Mouse (Mus musculus) G1E (cell line): ENCODE measurements around the gene Ppa1. TPM values are rescaled to one million over a fixed set of nuclear protein-coding genes. Genes with fewer than 3 reads are reported as not detected.

Source experiments
- ATAC-seq: 2 replicates; pipeline ENCODE4 v1.8.0; 2016; ENCODE audit warnings: mild to moderate bottlenecking; ENCODE audit not compliant: insufficient number of reproducible peaks, poor library complexity, low FRiP score, severe bottlenecking; ENCODE audit errors: extremely low read depth
- DNase-seq: peaks from one replicate; pipeline ENCODE4 v3.0.0; 2012; ENCODE audit warnings: low spot score
- H3K27me3 ChIP-seq: 2 replicates; pipeline ENCODE4 v1.6.1; 2012; ENCODE audit warnings: mild to moderate bottlenecking, low read length, inconsistent platforms; ENCODE audit not compliant: insufficient read depth
- H3K36me3 ChIP-seq: replicated peaks from 2 replicates; pipeline ENCODE3; 2012; ENCODE audit warnings: mild to moderate bottlenecking, inconsistent platforms
- H3K4me1 ChIP-seq: 2 replicates; pipeline ENCODE4 v1.6.1; 2012; ENCODE audit warnings: low read depth, low read length, inconsistent platforms, mixed read lengths; ENCODE audit not compliant: insufficient read depth
- H3K4me3 ChIP-seq: 2 replicates; pipeline ENCODE4 v1.5.1; 2012; ENCODE audit warnings: low read depth, mild to moderate bottlenecking, inconsistent platforms, low read length, moderate library complexity, mixed read lengths
- H3K9me3 ChIP-seq: replicated peaks from 2 replicates; pipeline ENCODE4 v1.6.1; 2012; ENCODE audit warnings: inconsistent platforms
- CTCF ChIP-seq: IDR thresholded peaks from 2 replicates; pipeline ENCODE4 v1.5.1; 2012; ENCODE audit warnings: low read depth, low read length, inconsistent platforms, mixed read lengths
- GATA1 ChIP-seq: IDR thresholded peaks from 2 replicates; pipeline ENCODE4 v1.6.1; 2012; ENCODE audit warnings: borderline replicate concordance, low read length, inconsistent platforms, mixed read lengths
- GATA2 ChIP-seq: IDR thresholded peaks from 2 replicates; pipeline ENCODE4 v1.6.1; 2012; ENCODE audit warnings: low read depth, low read length, inconsistent platforms, borderline replicate concordance
- POLR2AphosphoS5 ChIP-seq: IDR thresholded peaks from 2 replicates; pipeline ENCODE4 v1.6.1; 2012; ENCODE audit warnings: low read depth, low read length, inconsistent platforms; ENCODE audit not compliant: insufficient replicate concordance
- TAL1 ChIP-seq: conservative IDR thresholded peaks from 2 replicates; pipeline ENCODE4 v1.6.1; 2012; ENCODE audit warnings: low read depth, low read length, inconsistent platforms, mixed read lengths
- polyA plus RNA-seq: library from polyadenylated mRNA; stranded (reverse); fragments of >175 nt; gene quantifications from 2 replicates; pipeline ENCODE4 v1.2.3, GENCODE M21; 2012
- total RNA-seq, 2 experiments: library from RNA; stranded (forward) in 1 of 2; stranded (reverse) in 1 of 2; fragments of 200-1000 nt in 1 of 2; fragments of >200 nt in 1 of 2; fragmentation: Nextera tagmentation in 1 of 2; gene quantifications; 2 replicates each; pipeline ENCODE4 v1.2.3; 2014 to 2017

Ppa1 gene
- total and polyA plus RNA-seq, 3 experiments = 14.8 to 42.0 (median 19.0) TPM

DNA sequence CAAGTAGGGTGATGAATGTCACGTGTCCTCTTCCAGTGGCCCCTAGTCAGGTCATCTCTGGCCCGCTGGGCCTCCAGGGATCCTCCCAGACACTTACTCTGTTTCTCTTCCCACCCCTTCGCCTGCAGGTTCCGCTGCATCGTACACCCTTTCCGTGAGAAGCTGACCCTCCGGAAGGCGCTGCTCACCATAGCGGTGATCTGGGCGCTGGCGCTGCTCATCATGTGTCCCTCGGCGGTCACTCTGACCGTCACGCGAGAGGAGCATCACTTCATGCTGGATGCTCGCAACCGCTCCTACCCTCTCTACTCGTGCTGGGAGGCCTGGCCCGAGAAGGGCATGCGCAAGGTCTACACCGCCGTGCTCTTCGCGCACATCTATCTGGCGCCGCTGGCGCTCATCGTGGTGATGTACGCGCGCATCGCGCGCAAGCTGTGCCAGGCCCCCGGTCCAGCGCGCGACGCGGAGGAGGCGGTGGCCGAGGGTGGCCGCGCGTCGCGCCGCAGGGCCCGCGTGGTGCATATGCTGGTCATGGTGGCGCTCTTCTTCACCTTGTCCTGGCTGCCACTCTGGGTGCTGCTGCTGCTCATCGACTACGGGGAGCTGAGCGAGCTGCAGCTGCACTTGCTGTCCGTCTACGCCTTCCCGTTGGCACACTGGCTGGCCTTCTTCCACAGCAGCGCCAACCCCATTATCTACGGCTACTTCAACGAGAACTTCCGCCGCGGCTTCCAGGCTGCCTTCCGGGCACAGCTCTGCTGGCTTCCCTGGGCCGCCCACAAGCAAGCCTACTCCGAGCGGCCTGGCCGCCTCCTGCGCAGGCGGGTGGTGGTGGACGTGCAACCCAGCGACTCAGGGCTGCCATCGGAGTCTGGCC is 22.7 kb upstream of the Ppa1 start:
- TF ChIP-seq GATA1 (no peak), CTCF (no peak), GATA2 (no peak), TAL1 (no peak)
- Histone ChIP-seq H3K36me3 (no peaks in the 10 kb centered on the region), H3K4me1 (no peaks in the 10 kb centered on the region), H3K27me3 (no peaks in the 10 kb centered on the region), H3K4me3 (no peak overlapping the region), H3K9me3 (no peaks in the 10 kb centered on the region)
- DNase-seq = no peak
- ATAC-seq = no peak

DNA sequence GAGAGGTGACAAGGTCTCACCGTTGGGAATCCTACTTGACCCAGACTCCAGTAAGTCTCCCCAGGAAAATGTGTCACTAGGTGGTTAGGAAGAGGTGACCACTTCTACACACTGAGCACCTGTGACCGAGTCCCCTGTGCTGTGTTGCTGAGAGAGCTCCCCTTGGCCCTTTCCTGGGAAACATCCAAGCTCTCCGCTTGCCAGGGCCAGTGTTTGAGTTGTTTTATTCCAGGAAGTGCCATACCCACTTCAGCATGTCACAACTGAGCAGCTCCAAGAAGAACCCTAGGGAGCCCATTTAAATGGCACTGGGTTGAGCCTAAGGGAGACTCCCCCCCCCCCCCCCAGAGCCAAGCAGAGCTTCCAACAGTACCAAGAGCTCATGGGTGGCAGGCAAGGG is 21.8 kb upstream of the Ppa1 start:
- no peaks in the 10 kb centered on the region for H3K36me3 ChIP-seq
- no peak for TF ChIP-seq GATA1
- TF ChIP-seq GATA2 = no peak
- TF ChIP-seq TAL1 = no peak
- no peak for TF ChIP-seq CTCF
- no peak for TF ChIP-seq POLR2AphosphoS5
- no peak overlapping the region for H3K4me3 ChIP-seq
- no peaks in the 10 kb centered on the region for H3K9me3 ChIP-seq
- H3K27me3 ChIP-seq = 0 out of 2 replicates have a peak, but pooled peaks cover 2% of the 10 kb centered on the region
- no peaks in the 10 kb centered on the region for H3K4me1 ChIP-seq
- DNase-seq (no peak), ATAC-seq (no peak)

DNA sequence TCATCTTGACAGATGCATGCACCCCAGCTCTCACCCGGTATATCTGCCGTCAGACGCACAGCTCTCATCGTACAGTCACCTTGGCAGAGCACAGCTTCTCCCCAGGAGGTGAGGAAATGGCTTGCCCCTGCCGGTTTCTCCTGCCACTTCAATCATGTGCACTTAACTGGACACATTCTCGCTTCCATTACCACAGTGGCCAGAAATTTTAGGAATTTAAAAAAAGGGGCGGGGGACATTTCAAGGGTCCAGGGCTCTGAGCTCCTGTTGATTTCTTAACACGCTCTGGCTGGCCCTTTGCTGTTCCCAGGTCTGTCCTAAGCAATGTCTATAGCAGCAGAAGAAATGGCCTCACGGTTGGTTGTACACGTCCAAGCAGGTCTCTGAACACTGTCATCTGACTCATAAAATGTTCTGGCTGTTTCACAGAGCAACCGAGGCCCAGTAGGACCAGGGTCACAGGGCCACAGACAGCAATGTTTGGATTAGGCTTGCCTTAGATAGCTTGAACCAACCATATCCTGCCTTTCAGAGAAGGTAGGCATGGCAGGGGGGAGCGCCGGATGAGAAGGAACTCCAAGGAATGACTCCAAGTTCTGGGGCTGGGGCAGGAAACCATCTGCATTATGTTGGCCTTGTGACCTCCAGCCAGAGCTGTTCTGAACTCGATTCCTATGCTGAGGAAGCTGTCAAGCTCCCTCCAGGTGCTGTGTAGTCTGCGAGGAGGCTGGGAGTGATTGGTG is 21.0 kb upstream of the Ppa1 start:
- no peak for DNase-seq
- no peak for ATAC-seq
- 0 out of 2 replicates have a peak, but pooled peaks cover 2% of the 10 kb centered on the region for H3K27me3 ChIP-seq
- no peaks in the 10 kb centered on the region for H3K9me3 ChIP-seq
- H3K36me3 ChIP-seq = no peaks in the 10 kb centered on the region
- TF ChIP-seq GATA2 = no peak
- TF ChIP-seq TAL1 = no peak
- TF ChIP-seq POLR2AphosphoS5 = no peak
- no peak for TF ChIP-seq CTCF
- TF ChIP-seq GATA1 = no peak
- H3K4me3 ChIP-seq = no peak overlapping the region
- no peaks in the 10 kb centered on the region for H3K4me1 ChIP-seq

DNA sequence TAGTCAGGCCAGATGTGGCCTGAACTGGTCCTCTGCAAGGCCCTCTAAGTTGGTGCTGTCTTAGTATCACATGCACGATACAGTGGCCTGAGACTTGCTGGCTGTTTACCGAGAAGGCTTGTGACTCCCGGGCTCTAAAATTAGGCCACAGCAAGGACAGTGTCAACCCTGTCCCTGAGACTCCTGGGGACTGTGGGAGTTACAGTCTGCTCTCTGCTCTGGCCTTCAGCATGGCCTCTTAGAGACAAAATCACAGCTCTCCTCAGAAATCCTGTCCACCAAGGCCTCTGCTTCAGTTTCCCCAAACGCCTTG is 20.5 kb upstream of the Ppa1 start:
- no peak for DNase-seq
- Histone ChIP-seq H3K36me3 (no peaks in the 10 kb centered on the region), H3K4me3 (no peak overlapping the region), H3K9me3 (no peaks in the 10 kb centered on the region), H3K27me3 (0 out of 2 replicates have a peak, but pooled peaks cover 2% of the 10 kb centered on the region), H3K4me1 (no peaks in the 10 kb centered on the region)
- TF ChIP-seq CTCF (no peak), GATA2 (no peak), TAL1 (no peak), GATA1 (no peak), POLR2AphosphoS5 (no peak)
- no peak for ATAC-seq

DNA sequence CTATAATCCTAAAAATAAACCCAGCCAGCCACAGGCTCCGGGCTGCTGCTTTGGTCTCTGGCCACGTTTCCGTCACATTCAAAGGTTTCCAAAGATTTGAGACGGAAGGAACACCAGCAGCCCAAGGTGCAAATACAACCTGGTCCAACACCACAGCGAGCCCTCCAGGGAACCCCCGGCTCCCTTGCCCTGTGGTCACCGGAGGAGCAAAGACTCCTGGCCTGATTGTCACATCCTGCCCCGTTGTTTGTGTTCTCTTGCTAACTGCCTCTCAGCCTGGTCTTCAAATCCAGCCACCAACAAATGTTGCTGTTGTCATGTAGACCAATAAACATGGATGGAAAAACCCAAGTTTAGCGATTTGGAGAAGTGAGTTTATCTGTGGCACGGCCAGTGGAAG is 15.9 kb upstream of the Ppa1 start:
- no peak for TF ChIP-seq GATA1
- no peak for TF ChIP-seq GATA2
- TF ChIP-seq POLR2AphosphoS5 = no peak
- no peak for TF ChIP-seq CTCF
- TF ChIP-seq TAL1 = no peak
- Histone ChIP-seq H3K36me3 (no peaks in the 10 kb centered on the region), H3K4me3 (no peak overlapping the region), H3K27me3 (peaks cover 5% of the 10 kb centered on the region; the same call in 1 of the 2 replicates), H3K4me1 (no peaks in the 10 kb centered on the region), H3K9me3 (no peaks in the 10 kb centered on the region)
- DNase-seq (no peak), ATAC-seq (no peak)

DNA sequence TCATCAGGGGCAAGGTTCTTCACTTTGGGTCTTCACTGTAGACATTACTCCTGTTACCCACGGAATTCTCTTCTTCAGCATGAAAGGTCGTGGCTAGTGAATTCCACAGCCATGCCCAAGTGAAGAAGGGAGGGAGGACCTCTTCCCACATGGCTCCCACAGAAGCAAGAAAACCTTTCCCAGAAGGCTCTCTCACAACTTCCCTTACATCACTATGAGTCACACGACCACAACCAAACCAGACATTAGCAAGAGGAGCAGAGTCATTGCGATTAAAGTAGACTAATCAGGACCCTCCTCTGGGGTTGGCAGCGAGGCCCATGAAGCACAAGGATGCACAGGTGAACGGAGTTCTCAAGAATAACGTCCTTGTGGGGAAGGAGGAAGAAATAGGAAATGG is 11.3 kb upstream of the Ppa1 start:
- Histone ChIP-seq H3K4me1 (no peaks in the 10 kb centered on the region), H3K9me3 (no peaks in the 10 kb centered on the region), H3K27me3 (peaks cover 14% of the 10 kb centered on the region), H3K4me3 (no peak overlapping the region), H3K36me3 (no peaks in the 10 kb centered on the region)
- no peak for TF ChIP-seq TAL1
- no peak for TF ChIP-seq GATA2
- TF ChIP-seq POLR2AphosphoS5 = no peak
- no peak for TF ChIP-seq GATA1
- TF ChIP-seq CTCF = no peak
- no peak for DNase-seq
- no peak for ATAC-seq
